Mouse (Mus musculus) stomach, postnatal 0 days (tissue): Measurements from ENCODE around the gene Myo15.

Source experiments
- CTCF ChIP-seq: IDR thresholded peaks from 2 replicates; pipeline ENCODE4 v1.5.1; 2016; ENCODE audit warnings: antibody characterized with exemption, low read depth, mild to moderate bottlenecking, moderate library complexity
- EP300 ChIP-seq: optimal IDR thresholded peaks from 2 replicates; pipeline ENCODE3; 2016; ENCODE audit warnings: antibody characterized with exemption

GRCm38 (mm10) chr11:60475668-60476362 lies 6.7 kb downstream of the Myo15 start:
- TF ChIP-seq CTCF, result no peak
- no peak for TF ChIP-seq EP300
